Mouse (Mus musculus): ENCODE measurements around the gene Plekha7. TPM values are rescaled to one million over a fixed set of nuclear protein-coding genes. Genes with fewer than 3 reads are reported as not detected.

The Plekha7 gene
- total and polyA plus RNA-seq, 2 experiments: 2.3 to 2.9 TPM

- WGBS: 25% methylated on average over 11 of the region's 11 CpGs
- Histone ChIP-seq H3K27ac (replicated peaks; ENCODE audit: insufficient read depth, low read depth, low read length) (no peak overlapping the region), H3K4me3 (ENCODE audit: insufficient read depth, low read depth, low read length) (no peak overlapping the region), H3K79me2 (ENCODE audit: control insufficient read depth, insufficient read depth, low read length) (no peaks in the 10 kb centered on the region), H3K27me3 (ENCODE audit: control insufficient read depth, insufficient read depth, low read length) (no peaks in the 10 kb centered on the region), H3K36me3 (ENCODE audit: control insufficient read depth, insufficient read depth, low read length) (no peaks in the 10 kb centered on the region), H3K4me1 (ENCODE audit: control insufficient read depth, insufficient read depth, low read length) (peaks cover 5% of the 10 kb centered on the region; the same call in 1 of the 2 replicates), H3K9ac (ENCODE audit: low read depth, low read length) (no peak overlapping the region)
- peak; percentile 45 for DNase-seq (ENCODE audit: extremely low read depth, low read depth, low spot score)
- TF ChIP-seq POLR2A (IDR thresholded peaks at IDR 0.05; ENCODE audit: extremely low read depth, insufficient read depth, low read length) (no peak), CTCF (IDR thresholded peaks at IDR 0.05; ENCODE audit: low read depth, low read length) (no peak)
Measured at GRCm38 (mm10) chr7:116121202-116121601, 187.0 kb downstream of the Plekha7 start.

DNA sequence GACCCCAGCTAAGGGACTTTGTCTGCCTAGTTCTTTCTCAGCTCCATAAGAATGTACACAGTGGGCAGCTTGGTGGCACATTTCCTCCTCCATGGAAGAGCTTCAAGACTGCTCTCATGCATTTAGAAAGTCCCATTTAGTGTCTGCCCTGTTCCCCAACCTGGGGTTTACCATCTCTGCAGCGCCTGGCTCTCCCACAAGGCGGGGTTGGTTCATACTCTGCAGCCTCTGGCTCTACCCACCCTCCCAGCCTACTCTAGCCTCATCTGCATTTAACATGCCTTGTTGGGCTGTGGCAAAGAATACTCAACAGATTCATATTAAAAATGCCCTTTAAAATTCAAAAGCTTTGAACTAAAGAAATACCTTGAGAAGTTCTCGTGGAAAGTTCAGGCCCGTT is 187.4 kb downstream of the Plekha7 start:
- Histone ChIP-seq H3K4me1 (ENCODE audit: control insufficient read depth, insufficient read depth, low read length) (peaks cover 5% of the 10 kb centered on the region; the same call in 1 of the 2 replicates), H3K36me3 (ENCODE audit: control insufficient read depth, insufficient read depth, low read length) (no peaks in the 10 kb centered on the region), H3K79me2 (ENCODE audit: control insufficient read depth, insufficient read depth, low read length) (no peaks in the 10 kb centered on the region), H3K9ac (ENCODE audit: low read depth, low read length) (no peak overlapping the region), H3K27me3 (ENCODE audit: control insufficient read depth, insufficient read depth, low read length) (no peaks in the 10 kb centered on the region), H3K27ac (replicated peaks; ENCODE audit: insufficient read depth, low read depth, low read length) (no peak overlapping the region), H3K4me3 (ENCODE audit: insufficient read depth, low read depth, low read length) (no peak overlapping the region)
- DNase-seq (ENCODE audit: extremely low read depth, low read depth, low spot score): no peak
- TF ChIP-seq CTCF (IDR thresholded peaks at IDR 0.05; ENCODE audit: low read depth, low read length): no peak
- TF ChIP-seq POLR2A (IDR thresholded peaks at IDR 0.05; ENCODE audit: extremely low read depth, insufficient read depth, low read length): no peak
- WGBS: 44% methylated on average over 4 of the region's 4 CpGs

- TF ChIP-seq CTCF (IDR thresholded peaks at IDR 0.05; ENCODE audit: low read depth, low read length) (no peak), POLR2A (IDR thresholded peaks at IDR 0.05; ENCODE audit: extremely low read depth, insufficient read depth, low read length) (no peak)
- Histone ChIP-seq H3K27me3 (ENCODE audit: control insufficient read depth, insufficient read depth, low read length) (no peaks in the 10 kb centered on the region), H3K36me3 (ENCODE audit: control insufficient read depth, insufficient read depth, low read length) (no peaks in the 10 kb centered on the region), H3K27ac (replicated peaks; ENCODE audit: insufficient read depth, low read depth, low read length) (no peak overlapping the region), H3K4me1 (ENCODE audit: control insufficient read depth, insufficient read depth, low read length) (peaks cover 5% of the 10 kb centered on the region; the same call in 1 of the 2 replicates), H3K9ac (ENCODE audit: low read depth, low read length) (no peak overlapping the region), H3K79me2 (ENCODE audit: control insufficient read depth, insufficient read depth, low read length) (no peaks in the 10 kb centered on the region), H3K4me3 (ENCODE audit: insufficient read depth, low read depth, low read length) (no peak overlapping the region)
- no peak for DNase-seq (ENCODE audit: extremely low read depth, low read depth, low spot score)
- 79% methylated on average over 1 of the region's 1 CpGs for WGBS
Measured at GRCm38 (mm10) chr7:116119306-116119857, 188.8 kb downstream of the Plekha7 start.

- Histone ChIP-seq H3K27me3 (ENCODE audit: control insufficient read depth, insufficient read depth, low read length) (no peaks in the 10 kb centered on the region), H3K27ac (replicated peaks; ENCODE audit: insufficient read depth, low read depth, low read length) (no peak overlapping the region), H3K4me3 (ENCODE audit: insufficient read depth, low read depth, low read length) (no peak overlapping the region), H3K4me1 (ENCODE audit: control insufficient read depth, insufficient read depth, low read length) (no peaks in the 10 kb centered on the region), H3K36me3 (ENCODE audit: control insufficient read depth, insufficient read depth, low read length) (no peaks in the 10 kb centered on the region), H3K9ac (ENCODE audit: low read depth, low read length) (no peak overlapping the region), H3K79me2 (ENCODE audit: control insufficient read depth, insufficient read depth, low read length) (no peaks in the 10 kb centered on the region)
- 70% methylated on average over 2 of the region's 2 CpGs for WGBS
- TF ChIP-seq POLR2A (IDR thresholded peaks at IDR 0.05; ENCODE audit: extremely low read depth, insufficient read depth, low read length) (no peak), CTCF (IDR thresholded peaks at IDR 0.05; ENCODE audit: low read depth, low read length) (no peak)
- no peak for DNase-seq (ENCODE audit: extremely low read depth, low read depth, low spot score)
Measured at GRCm38 (mm10) chr7:116115991-116116390, 192.2 kb downstream of the Plekha7 start.

DNA sequence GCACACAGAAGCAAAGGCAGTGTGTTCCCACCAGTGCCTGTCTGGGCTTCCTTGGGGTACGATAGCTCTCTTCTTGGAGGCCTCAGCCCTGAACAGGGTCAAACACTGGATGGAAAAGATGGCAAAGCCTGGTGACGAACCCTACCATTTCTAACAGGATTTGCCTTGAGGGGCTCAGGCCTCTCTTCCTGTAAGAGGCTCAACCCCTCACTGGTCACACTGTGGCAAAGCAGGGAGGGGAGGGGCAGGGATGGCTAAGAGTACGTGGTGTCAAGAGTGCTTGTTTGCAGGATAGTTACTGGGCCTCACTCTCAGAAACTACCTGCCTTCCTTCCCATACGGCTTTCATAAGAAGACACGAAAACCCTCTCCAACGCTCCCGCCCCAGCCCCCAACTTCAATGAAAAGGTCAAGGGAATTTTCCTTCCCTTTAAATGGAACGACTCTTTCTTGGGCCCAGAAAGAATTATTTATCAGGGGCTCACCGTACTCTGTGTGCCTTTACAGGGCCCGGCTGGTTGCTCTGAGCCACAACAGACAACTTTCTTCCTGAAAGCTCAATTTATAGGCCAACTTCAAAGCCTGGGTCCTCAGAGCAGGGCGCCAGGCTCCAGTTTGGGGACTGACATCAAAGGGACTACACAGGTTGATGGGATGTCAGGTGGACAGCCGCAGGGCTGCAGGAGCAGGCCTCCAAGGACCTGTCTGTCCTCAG is 192.8 kb downstream of the Plekha7 start:
- WGBS: 86% methylated on average over 12 of the region's 12 CpGs
- no peaks in the 10 kb centered on the region for H3K79me2 ChIP-seq (ENCODE audit: control insufficient read depth, insufficient read depth, low read length)

GRCm38 (mm10) chr7:116111546-116111945 is 196.6 kb downstream of the Plekha7 start:
- no peak for TF ChIP-seq POLR2A (IDR thresholded peaks at IDR 0.05; ENCODE audit: extremely low read depth, insufficient read depth, low read length)
- TF ChIP-seq CTCF (IDR thresholded peaks at IDR 0.05; ENCODE audit: low read depth, low read length): no peak
- Histone ChIP-seq H3K79me2 (ENCODE audit: control insufficient read depth, insufficient read depth, low read length) (no peaks in the 10 kb centered on the region), H3K9ac (ENCODE audit: low read depth, low read length) (no peak overlapping the region), H3K36me3 (ENCODE audit: control insufficient read depth, insufficient read depth, low read length) (no peaks in the 10 kb centered on the region), H3K4me1 (ENCODE audit: control insufficient read depth, insufficient read depth, low read length) (no peaks in the 10 kb centered on the region), H3K4me3 (ENCODE audit: insufficient read depth, low read depth, low read length) (no peak overlapping the region), H3K27me3 (ENCODE audit: control insufficient read depth, insufficient read depth, low read length) (no peaks in the 10 kb centered on the region), H3K27ac (replicated peaks; ENCODE audit: insufficient read depth, low read depth, low read length) (no peak overlapping the region)
- WGBS: 85% methylated on average over 6 of the region's 6 CpGs
- DNase-seq (ENCODE audit: extremely low read depth, low read depth, low spot score): no peak

More for the DNA sequence above, 192.8 kb downstream of the Plekha7 start:
- H3K4me3 ChIP-seq (ENCODE audit: insufficient read depth, low read depth, low read length): no peak overlapping the region
- H3K9ac ChIP-seq (ENCODE audit: low read depth, low read length): no peak overlapping the region
- no peaks in the 10 kb centered on the region for H3K27me3 ChIP-seq (ENCODE audit: control insufficient read depth, insufficient read depth, low read length)
- no peak for DNase-seq (ENCODE audit: extremely low read depth, low read depth, low spot score)
- no peak overlapping the region for H3K27ac ChIP-seq (replicated peaks; ENCODE audit: insufficient read depth, low read depth, low read length)
- H3K4me1 ChIP-seq (ENCODE audit: control insufficient read depth, insufficient read depth, low read length): no peaks in the 10 kb centered on the region
- TF ChIP-seq CTCF (IDR thresholded peaks at IDR 0.05; ENCODE audit: low read depth, low read length) (no peak), POLR2A (IDR thresholded peaks at IDR 0.05; ENCODE audit: extremely low read depth, insufficient read depth, low read length) (no peak)
- no peaks in the 10 kb centered on the region for H3K36me3 ChIP-seq (ENCODE audit: control insufficient read depth, insufficient read depth, low read length)
